Mouse (Mus musculus) left cerebral cortex, postnatal 4 days (tissue): ENCODE data around the gene Tnks2. TPM values are rescaled to one million over a fixed set of nuclear protein-coding genes. Genes with fewer than 3 reads are reported as not detected.

ENCODE experiments used
- DNase-seq: peaks from one replicate; pipeline ENCODE4 v3.0.0-alpha.2; 2022
- intact Hi-C: fragments of 180-260 bp; cut with DNase I; formaldehyde crosslinking; loops from one replicate; pipeline ENCODE4 v1.15.1; 2025
- total RNA-seq, 2 experiments: library from RNA; stranded (reverse); gene quantifications; 2 replicates each; pipeline ENCODE4 v1.2.3; 2021

Gene Tnks2
- total RNA-seq, 2 experiments from 2014 or later = 146 to 148 TPM

- no peak for DNase-seq
- intact Hi-C loops = no loop called here
Measured at GRCm38 (mm10) chr19:36927800-36928361, 93.8 kb downstream of the Tnks2 start.

DNA sequence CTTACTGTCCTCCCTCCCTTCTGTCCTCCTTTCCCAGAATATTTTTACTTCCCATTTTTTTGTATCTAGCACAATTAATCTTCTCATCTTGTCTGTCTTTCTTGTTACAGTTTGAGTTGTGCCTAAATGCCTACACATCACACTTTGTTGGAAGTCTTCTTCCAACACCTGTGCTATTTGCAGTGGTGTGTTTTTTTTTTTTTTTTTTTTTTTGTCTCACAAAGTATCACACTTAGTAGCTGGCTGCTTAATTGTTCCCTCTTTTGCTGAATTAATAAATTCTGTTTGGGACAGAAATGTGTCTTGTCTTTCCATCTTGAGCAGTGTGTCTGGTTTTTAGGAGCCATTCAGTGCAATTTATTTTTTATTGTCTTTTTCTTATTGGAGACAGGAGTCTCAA, 95.8 kb downstream of the Tnks2 start:
- intact Hi-C loops = no loop called here
- no peak for DNase-seq

GRCm38 (mm10) chr19:36932097-36932496, 98.1 kb downstream of the Tnks2 start:
- intact Hi-C loops = no loop called here
- no peak for DNase-seq

- intact Hi-C loops = no loop called here
- no peak for DNase-seq
Measured at GRCm38 (mm10) chr19:36932613-36933012, 98.6 kb downstream of the Tnks2 start.

- no peak for DNase-seq
- intact Hi-C loops = no loop called here
Measured at GRCm38 (mm10) chr19:36936285-36936684, 102.3 kb downstream of the Tnks2 start.

- no peak for DNase-seq
Measured at GRCm38 (mm10) chr19:36938008-36938407, 104.0 kb downstream of the Tnks2 start.

DNA sequence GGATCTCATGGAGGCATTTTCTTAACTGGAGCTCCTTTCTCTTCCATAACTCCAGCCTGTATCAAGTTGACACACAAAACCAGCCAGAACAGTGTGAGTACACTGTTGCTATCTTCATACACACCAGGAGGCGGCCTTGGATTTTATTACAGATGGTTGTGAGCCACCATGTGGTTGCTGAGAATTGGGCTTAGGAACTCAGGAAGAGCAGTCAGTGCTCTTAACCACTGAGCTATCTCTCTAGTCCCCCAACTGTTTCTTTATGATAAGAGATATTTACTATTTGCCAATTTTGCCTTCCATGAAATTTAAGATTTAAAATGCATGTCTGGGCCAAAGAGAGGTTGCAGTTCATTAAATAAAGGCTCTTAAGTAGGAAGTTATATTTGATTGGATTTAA, 106.0 kb downstream of the Tnks2 start:
- intact Hi-C loops = no loop called here
- no peak for DNase-seq

More at GRCm38 (mm10) chr19:36938008-36938407, 104.0 kb downstream of the Tnks2 start:
- intact Hi-C loops = no loop called here

Other genes starting within 250 kb of the Tnks2 start
- gene Ppp1r3c, start 97.6 kb upstream of the Tnks2 start, total RNA-seq = 10 to 100 TPM; 17.4 to 19.9 TPM
- 10 to 100 TPM; 24.5 to 25.3 TPM for gene Fgfbp3, start 85.4 kb downstream of the Tnks2 start, total RNA-seq
- 10 to 100 TPM; 24.1 to 29.2 TPM for gene Btaf1, start 91.8 kb downstream of the Tnks2 start, total RNA-seq